Mouse (Mus musculus) kidney, adult 2 months (tissue): ENCODE measurements around the gene P4ha1.

Experiments used
- CTCF ChIP-seq: fragments of 200-500 bp; conservative IDR thresholded peaks from 2 replicates; pipeline ENCODE4 v1.5.1; 2011; ENCODE audit warnings: low read depth, mild to moderate bottlenecking, control low read depth, low read length, moderate library complexity, mixed read lengths; ENCODE audit not compliant: insufficient read depth, insufficient read length
- POLR2A ChIP-seq: fragments of 200-500 bp; IDR thresholded peaks from one replicate; pipeline ENCODE4 v1.6.1; 2011; ENCODE audit warnings: low read depth, low read length, control low read depth

- TF ChIP-seq CTCF (no peak), POLR2A (no peak)
These were observed 23.5 kb downstream of the P4ha1 start for GRCm38 (mm10) chr10:59346560-59346959.
